Mouse (Mus musculus) E14TG2a.4 (cell line): ENCODE results near the gene Strn4.

Experiments
- CTCF ChIP-seq: conservative IDR thresholded peaks from 2 replicates; pipeline ENCODE4 v1.5.1; 2014; ENCODE audit warnings: low read length
- NANOG ChIP-seq: IDR thresholded peaks from 2 replicates; pipeline ENCODE4 v1.6.1; 2014; ENCODE audit warnings: borderline replicate concordance, low read length, mixed read lengths

DNA sequence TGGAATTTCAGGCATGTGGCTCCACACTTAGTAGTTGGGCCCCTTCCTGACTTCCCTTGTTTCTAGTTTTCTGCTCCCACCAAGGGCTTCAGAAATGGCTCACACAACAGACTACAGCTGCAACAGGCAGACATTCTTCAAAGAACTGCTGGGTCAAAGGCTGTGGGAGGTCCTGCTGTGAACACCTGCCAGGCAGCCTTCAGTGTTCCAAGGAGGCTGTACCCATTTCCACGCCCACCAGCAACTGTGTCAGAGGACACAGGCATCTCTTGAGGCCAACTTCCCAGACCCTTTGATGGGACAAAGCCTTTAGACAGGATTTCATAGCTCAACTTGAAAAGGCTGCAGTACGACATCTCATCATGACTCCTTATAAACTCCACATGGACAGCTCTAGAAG lies 49.2 kb upstream of the Strn4 start:
- no peak for TF ChIP-seq CTCF
- no peak for TF ChIP-seq NANOG
